Mouse (Mus musculus): ENCODE data around the gene Gpank1. TPM values are rescaled to one million over a fixed set of nuclear protein-coding genes. Genes with fewer than 3 reads are reported as not detected.

Gpank1 gene
- polyA plus RNA-seq, 1 experiment from 2014 or later: 22.4 TPM

DNA sequence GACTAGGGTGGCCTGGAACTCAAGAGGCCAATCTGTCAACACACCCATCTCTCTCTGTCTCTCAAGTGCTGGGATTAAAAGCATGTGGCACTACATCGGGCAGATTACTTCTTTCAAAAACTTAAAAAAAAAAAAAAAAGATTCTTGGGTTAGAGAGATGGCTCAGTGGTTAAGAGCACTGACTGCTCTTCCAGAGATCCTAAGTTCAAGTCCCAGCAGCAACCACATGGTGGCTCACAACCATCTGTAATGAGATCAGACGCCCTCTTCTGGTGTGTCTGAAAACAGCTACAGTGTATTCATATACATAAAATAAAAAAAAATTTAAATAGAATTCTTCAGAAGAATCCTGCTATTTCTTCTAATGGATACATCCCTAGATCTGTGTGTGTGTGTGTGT, 33.1 kb upstream of the Gpank1 start:
- peaks cover 11% of the 10 kb centered on the region for H3K4me1 ChIP-seq
- no peaks in the 10 kb centered on the region for H3K9me3 ChIP-seq
- WGBS: 50% methylated on average over 2 of the region's 2 CpGs
- no peak overlapping the region for H3K4me2 ChIP-seq (replicated peaks)
- no peaks in the 10 kb centered on the region for H3K27me3 ChIP-seq
- H3K27ac ChIP-seq: no peak overlapping the region
- no peak overlapping the region for H3K4me3 ChIP-seq
- H3K36me3 ChIP-seq: peaks cover 19% of the 10 kb centered on the region
- no peak overlapping the region for H3K9ac ChIP-seq
- no peak for ATAC-seq (ENCODE audit: insufficient number of reproducible peaks, insufficient read depth, low FRiP score, low TSS enrichment)

DNA sequence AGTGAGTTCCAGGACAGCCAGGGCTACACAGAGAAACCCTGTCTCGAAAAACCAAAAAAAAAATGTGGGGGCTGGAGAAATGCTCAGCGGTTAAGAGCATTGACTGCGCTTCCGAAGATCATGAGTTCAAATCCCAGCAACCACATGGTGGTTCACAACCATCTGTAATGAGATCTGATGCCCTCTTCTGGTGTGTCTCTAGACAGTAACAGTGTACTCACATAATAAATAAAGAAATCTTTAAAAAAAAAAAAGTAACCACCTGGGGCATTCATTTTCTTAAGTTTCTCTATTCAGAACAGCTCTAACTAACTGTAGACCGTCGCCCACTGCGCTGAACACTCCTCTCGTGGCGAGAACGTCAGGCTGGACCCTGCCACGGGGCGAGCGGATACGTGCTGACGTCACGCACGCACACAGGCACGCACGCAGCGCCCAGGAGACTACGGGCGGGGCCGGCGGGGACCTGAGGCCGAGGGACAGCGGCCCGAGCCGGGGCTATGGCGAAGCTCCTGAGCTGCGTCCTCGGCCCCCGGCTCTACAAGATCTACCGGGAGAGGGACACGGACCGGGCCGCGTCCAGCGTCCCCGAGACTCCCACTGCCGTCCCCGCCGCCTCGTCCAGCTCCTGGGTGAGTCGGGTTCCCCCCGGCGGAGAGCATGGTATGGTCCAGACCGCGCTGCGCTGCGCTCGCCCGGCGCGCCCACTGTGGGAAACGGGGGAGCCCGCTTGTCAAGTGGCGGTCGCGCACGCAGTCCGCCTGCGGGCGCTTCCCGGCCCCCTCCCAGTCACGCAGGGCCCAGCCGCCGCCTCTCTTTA, 32.2 kb upstream of the Gpank1 start, which contains the start of gene Abhd16a:
Abhd16a (plus strand) TSS at position 439 of the 820 bp plus-strand sequence.
- Histone ChIP-seq H3K27me3 (no peaks in the 10 kb centered on the region), H3K4me1 (peaks cover 11% of the 10 kb centered on the region)
- ATAC-seq (ENCODE audit: insufficient number of reproducible peaks, insufficient read depth, low FRiP score, low TSS enrichment): peak; percentile 94

GRCm38 (mm10) chr17:35090166-35090932, 30.9 kb upstream of the Gpank1 start:
- H3K27me3 ChIP-seq: no peaks in the 10 kb centered on the region
- ATAC-seq (ENCODE audit: insufficient number of reproducible peaks, insufficient read depth, low FRiP score, low TSS enrichment): no peak
- H3K4me3 ChIP-seq: peak overlapping the region; percentile 49
- peak overlapping the region; percentile 50 for H3K4me2 ChIP-seq (replicated peaks)
- H3K9ac ChIP-seq: peak overlapping the region; percentile 70
- peaks cover 37% of the 10 kb centered on the region for H3K36me3 ChIP-seq
- no peaks in the 10 kb centered on the region for H3K9me3 ChIP-seq
- peaks cover 11% of the 10 kb centered on the region for H3K4me1 ChIP-seq
- no peak overlapping the region for H3K27ac ChIP-seq
- WGBS: 67% methylated on average over 8 of the region's 8 CpGs

More for the DNA sequence above, 32.2 kb upstream of the Gpank1 start, which contains the start of gene Abhd16a:
- Histone ChIP-seq H3K36me3 (peaks cover 25% of the 10 kb centered on the region), H3K27ac (peak within 1 kb of the TSS; percentile 89), H3K4me2 (replicated peaks) (peak within 1 kb of the TSS; percentile 50), H3K4me3 (peak within 1 kb of the TSS; percentile 49), H3K9ac (peak within 1 kb of the TSS; percentile 70), H3K9me3 (no peaks in the 10 kb centered on the region)
- 3% methylated on average over 67 of the region's 67 CpGs for WGBS

GRCm38 (mm10) chr17:35092403-35093198, 28.7 kb upstream of the Gpank1 start:
- WGBS: 87% methylated on average over 14 of the region's 14 CpGs
- no peak overlapping the region for H3K4me3 ChIP-seq
- no peak overlapping the region for H3K9ac ChIP-seq
- no peak overlapping the region for H3K27ac ChIP-seq
- ATAC-seq (ENCODE audit: insufficient number of reproducible peaks, insufficient read depth, low FRiP score, low TSS enrichment): no peak
- H3K9me3 ChIP-seq: no peaks in the 10 kb centered on the region
- peaks cover 57% of the 10 kb centered on the region for H3K36me3 ChIP-seq
- H3K27me3 ChIP-seq: no peaks in the 10 kb centered on the region
- no peak overlapping the region for H3K4me2 ChIP-seq (replicated peaks)
- H3K4me1 ChIP-seq: peaks cover 11% of the 10 kb centered on the region

DNA sequence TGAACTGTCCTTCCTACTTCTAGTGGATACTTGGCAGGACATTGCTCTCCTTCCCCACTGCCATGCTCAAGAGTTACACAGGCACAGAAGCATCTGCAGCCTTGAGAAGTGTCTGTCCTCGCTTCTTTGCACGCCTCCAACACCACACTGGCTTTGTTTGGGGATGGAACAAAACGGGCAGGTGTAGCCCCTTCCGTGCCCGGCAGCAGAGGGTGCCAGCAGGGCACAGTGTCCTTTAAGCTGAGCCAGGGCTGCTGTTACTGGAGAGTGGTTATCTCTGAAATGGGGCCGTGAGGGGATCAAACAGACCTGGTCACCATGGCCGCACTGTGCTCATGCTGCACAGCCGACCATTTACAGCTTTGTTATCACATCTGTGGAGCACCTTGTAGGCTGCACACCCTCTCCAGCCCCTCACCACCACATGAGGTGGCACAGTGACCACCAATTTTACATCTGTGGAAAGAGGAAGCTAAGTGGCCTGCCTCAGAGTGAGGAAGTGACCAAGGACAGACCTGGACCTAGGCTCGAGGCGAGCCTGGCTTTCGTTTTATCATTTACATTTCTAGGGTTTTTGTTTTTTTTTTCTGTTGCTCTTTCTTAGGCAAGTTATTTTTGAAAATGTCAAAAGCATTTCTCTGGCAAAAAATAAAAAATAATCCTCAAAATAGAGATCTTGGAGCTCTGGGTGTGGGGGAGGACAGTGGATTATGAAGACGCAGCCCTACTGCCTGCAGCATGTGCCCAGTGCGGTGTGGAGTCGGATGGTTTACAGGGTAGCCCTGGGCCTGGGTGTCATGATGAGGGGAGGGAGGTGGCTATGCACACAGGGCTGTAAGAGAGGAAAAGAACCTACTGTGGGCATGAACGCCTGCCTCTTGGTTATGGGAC, 26.5 kb upstream of the Gpank1 start:
- Histone ChIP-seq H3K27me3 (no peaks in the 10 kb centered on the region), H3K9ac (no peak overlapping the region), H3K4me2 (replicated peaks) (no peak overlapping the region), H3K36me3 (peaks cover 75% of the 10 kb centered on the region), H3K27ac (no peak overlapping the region), H3K9me3 (no peaks in the 10 kb centered on the region), H3K4me3 (no peak overlapping the region), H3K4me1 (peaks cover 11% of the 10 kb centered on the region)
- no peak for ATAC-seq (ENCODE audit: insufficient number of reproducible peaks, insufficient read depth, low FRiP score, low TSS enrichment)
- WGBS: 94% methylated on average over 15 of the region's 15 CpGs

DNA sequence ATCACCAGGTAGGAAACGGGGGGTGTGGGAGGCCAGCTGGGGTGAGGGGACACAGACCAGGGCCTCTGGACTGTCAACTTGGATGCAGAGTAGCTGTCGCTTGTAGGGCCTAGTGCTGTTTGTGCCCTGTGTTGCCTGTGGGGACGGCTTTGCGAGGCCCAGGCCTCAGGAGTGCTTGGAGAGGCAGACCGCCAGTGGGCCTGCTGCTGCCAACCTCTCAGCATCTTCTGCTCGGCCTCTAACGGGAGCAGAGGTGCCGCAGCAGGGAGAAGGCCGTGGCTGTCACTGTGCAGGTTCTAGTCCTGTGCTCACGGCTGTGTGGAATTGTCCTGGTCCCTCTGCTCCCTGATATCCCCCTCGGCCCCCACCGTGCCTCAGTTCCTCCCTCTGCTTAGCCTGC, 24.7 kb upstream of the Gpank1 start:
- Histone ChIP-seq H3K36me3 (peaks cover 90% of the 10 kb centered on the region), H3K4me1 (no peaks in the 10 kb centered on the region), H3K27ac (no peak overlapping the region), H3K27me3 (no peaks in the 10 kb centered on the region), H3K4me3 (no peak overlapping the region), H3K9ac (no peak overlapping the region), H3K9me3 (no peaks in the 10 kb centered on the region), H3K4me2 (replicated peaks) (no peak overlapping the region)
- no peak for ATAC-seq (ENCODE audit: insufficient number of reproducible peaks, insufficient read depth, low FRiP score, low TSS enrichment)
- 77% methylated on average over 12 of the region's 12 CpGs for WGBS

DNA sequence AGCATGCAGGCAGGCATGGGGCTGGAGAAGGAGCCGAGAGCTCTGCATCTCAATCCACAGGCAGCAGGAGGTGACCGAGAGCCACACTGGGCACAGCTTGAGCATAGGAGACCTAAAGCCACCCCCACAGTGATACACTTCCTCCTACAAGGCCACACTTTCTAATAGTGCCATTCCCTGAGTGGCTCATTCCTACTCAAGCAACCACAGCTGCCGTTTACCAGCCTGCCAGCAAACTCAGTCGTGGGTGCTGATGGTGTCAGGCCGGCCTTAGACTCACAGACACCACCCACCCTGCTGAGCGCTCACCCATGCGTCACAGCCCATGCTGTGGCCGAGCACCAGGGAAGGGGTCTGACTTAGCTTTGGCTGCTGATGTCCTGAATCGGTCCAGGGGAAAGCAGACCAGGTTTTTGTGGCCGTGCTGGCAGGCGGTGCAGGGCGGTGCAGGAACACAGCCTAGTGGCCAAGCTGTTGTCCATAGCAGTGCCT, 24.0 kb upstream of the Gpank1 start:
- ATAC-seq (ENCODE audit: insufficient number of reproducible peaks, insufficient read depth, low FRiP score, low TSS enrichment): no peak
- Histone ChIP-seq H3K4me3 (no peak overlapping the region), H3K27me3 (no peaks in the 10 kb centered on the region), H3K4me2 (replicated peaks) (no peak overlapping the region), H3K9me3 (no peaks in the 10 kb centered on the region), H3K36me3 (peaks cover 91% of the 10 kb centered on the region), H3K4me1 (no peaks in the 10 kb centered on the region), H3K9ac (no peak overlapping the region), H3K27ac (no peak overlapping the region)
- WGBS: 82% methylated on average over 12 of the region's 12 CpGs

GRCm38 (mm10) chr17:35100196-35100765, 21.0 kb upstream of the Gpank1 start:
- 83% methylated on average over 10 of the region's 10 CpGs for WGBS
- no peaks in the 10 kb centered on the region for H3K27me3 ChIP-seq
- no peak overlapping the region for H3K4me3 ChIP-seq
- peaks cover 80% of the 10 kb centered on the region for H3K36me3 ChIP-seq
- H3K9ac ChIP-seq: no peak overlapping the region
- no peak overlapping the region for H3K4me2 ChIP-seq (replicated peaks)
- no peak for ATAC-seq (ENCODE audit: insufficient number of reproducible peaks, insufficient read depth, low FRiP score, low TSS enrichment)
- H3K9me3 ChIP-seq: no peaks in the 10 kb centered on the region
- H3K4me1 ChIP-seq: no peaks in the 10 kb centered on the region
- H3K27ac ChIP-seq: no peak overlapping the region

GRCm38 (mm10) chr17:35101161-35101560, 20.1 kb upstream of the Gpank1 start:
- no peak for ATAC-seq (ENCODE audit: insufficient number of reproducible peaks, insufficient read depth, low FRiP score, low TSS enrichment)
- Histone ChIP-seq H3K4me2 (replicated peaks) (no peak overlapping the region), H3K4me1 (no peaks in the 10 kb centered on the region), H3K9ac (no peak overlapping the region), H3K9me3 (no peaks in the 10 kb centered on the region), H3K27me3 (no peaks in the 10 kb centered on the region), H3K27ac (no peak overlapping the region), H3K4me3 (no peak overlapping the region), H3K36me3 (peaks cover 73% of the 10 kb centered on the region)
- WGBS: 86% methylated on average over 11 of the region's 11 CpGs

DNA sequence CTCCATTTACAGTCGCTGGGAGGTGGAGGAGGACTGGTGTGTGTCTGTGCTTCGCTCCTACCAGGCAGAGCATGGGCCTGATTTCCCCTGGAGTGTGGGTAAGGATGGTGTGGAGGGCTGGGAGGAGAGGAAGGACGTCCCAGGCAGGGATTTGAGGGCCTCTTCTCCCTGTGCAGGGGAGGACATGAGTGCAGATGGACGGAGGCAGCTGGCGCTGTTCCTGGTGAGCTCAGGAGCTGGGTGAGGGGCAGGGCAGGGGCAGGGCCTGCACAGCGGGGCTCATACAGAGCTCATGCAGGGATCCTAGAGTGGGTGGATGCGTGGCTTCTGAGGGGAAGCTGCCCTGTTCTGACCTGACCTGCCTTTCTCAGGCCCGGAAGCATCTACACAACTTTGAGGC, 19.0 kb upstream of the Gpank1 start:
- no peak for ATAC-seq (ENCODE audit: insufficient number of reproducible peaks, insufficient read depth, low FRiP score, low TSS enrichment)
- no peaks in the 10 kb centered on the region for H3K9me3 ChIP-seq
- 78% methylated on average over 6 of the region's 8 CpGs for WGBS
- H3K4me2 ChIP-seq (replicated peaks): no peak overlapping the region
- no peak overlapping the region for H3K4me3 ChIP-seq
- H3K27me3 ChIP-seq: no peaks in the 10 kb centered on the region
- H3K36me3 ChIP-seq: peaks cover 62% of the 10 kb centered on the region
- H3K4me1 ChIP-seq: no peaks in the 10 kb centered on the region
- no peak overlapping the region for H3K27ac ChIP-seq
- H3K9ac ChIP-seq: no peak overlapping the region

Measured in embryonic facial prominence, embryonic 12.5 days (tissue).